Mouse (Mus musculus) heart, postnatal 0 days (tissue): ENCODE data around the gene Timp2. TPM values are rescaled to one million over a fixed set of nuclear protein-coding genes. Genes with fewer than 3 reads are reported as not detected.
"Not testable (repeated sequence)": the region's sequence is repeated elsewhere in the genome, so short reads cannot be mapped to it uniquely, and the experiment has no call there.

Source experiments
- ATAC-seq: fragments of 200-750 bp; cut with Nextera tagmentation; 2 replicates; pipeline ENCODE4 v1.8.0; 2017; ENCODE audit warnings: low read depth, moderate number of reproducible peaks, moderate library complexity; ENCODE audit not compliant: insufficient read depth
- DNase-seq: peaks from one replicate; pipeline ENCODE4 v3.0.0-alpha.2; 2016; ENCODE audit warnings: low spot score
- H3K27ac ChIP-seq: fragments of 300-500 bp; sonication (generic); 2 replicates; pipeline ENCODE4 v1.5.1; 2014; ENCODE audit warnings: low read depth, mild to moderate bottlenecking
- H3K27me3 ChIP-seq: fragments of 300-500 bp; sonication (generic); 2 replicates; pipeline ENCODE4 v1.6.1; 2014; ENCODE audit warnings: low read length, mixed read lengths; ENCODE audit not compliant: control insufficient read depth, insufficient read depth
- H3K36me3 ChIP-seq: fragments of 300-500 bp; sonication (generic); replicated peaks from 2 replicates; pipeline ENCODE4 v1.6.1; 2014; ENCODE audit warnings: low read length, mixed read lengths; ENCODE audit not compliant: control insufficient read depth, insufficient read depth
- H3K4me1 ChIP-seq: fragments of 300-500 bp; sonication (generic); 2 replicates; pipeline ENCODE4 v1.6.1; 2014; ENCODE audit warnings: antibody characterized with exemption; ENCODE audit not compliant: control insufficient read depth, insufficient read depth
- H3K4me2 ChIP-seq: fragments of 300-500 bp; sonication (generic); 2 replicates; pipeline ENCODE4 v1.6.1; 2014; ENCODE audit warnings: low read depth, mild to moderate bottlenecking, low read length, moderate library complexity
- H3K4me3 ChIP-seq: fragments of 300-500 bp; sonication (generic); 2 replicates; pipeline ENCODE4 v1.5.1; 2014; ENCODE audit warnings: low read depth, low read length
- H3K9ac ChIP-seq: fragments of 300-500 bp; sonication (generic); replicated peaks from 2 replicates; pipeline ENCODE4 v1.6.1; 2014; ENCODE audit warnings: low read depth, low read length, mixed read lengths
- H3K9me3 ChIP-seq: fragments of 300-500 bp; sonication (generic); replicated peaks from 2 replicates; pipeline ENCODE4 v1.6.1; 2016; ENCODE audit warnings: low read length; ENCODE audit not compliant: control insufficient read depth
- CTCF ChIP-seq: IDR thresholded peaks from 2 replicates; pipeline ENCODE4 v1.5.1; 2016; ENCODE audit warnings: antibody characterized with exemption, control low read depth, low read depth
- EP300 ChIP-seq: IDR thresholded peaks from 2 replicates; pipeline ENCODE4 v1.6.1; 2016; ENCODE audit warnings: antibody characterized with exemption, low read depth
- WGBS: fragments of 180-500 bp; shearing (Covaris S2); extraction: QIAGEN DNeasy Blood & Tissue Kit; methylation state at CpG from one replicate; pipeline ENCODE4 v1.1.7; 2014; 5-methylcytosine and 5-hydroxymethylcytosine counted together
- polyA plus RNA-seq: library from polyadenylated mRNA; unstranded; fragments of >200 nt; fragmentation: Nextera tagmentation; extraction: Ambion mirVana; gene quantifications from 2 replicates; pipeline ENCODE4 v1.2.1, GENCODE M21; 2015
- total RNA-seq: library from RNA; depleted of rRNA; stranded (reverse); fragments of >200 nt; gene quantifications from 2 replicates; pipeline ENCODE4 v1.2.3, GENCODE M21; 2014; ENCODE audit warnings: low replicate concordance

Gene Timp2
- total and polyA plus RNA-seq, 2 experiments from 2014 or later: 65.5 to 78.5 TPM

- Histone ChIP-seq H3K27me3 (no peaks in the 10 kb centered on the region), H3K36me3 (peaks cover 64% of the 10 kb centered on the region), H3K9ac (no peak overlapping the region), H3K4me2 (no peak overlapping the region), H3K4me3 (no peak overlapping the region), H3K9me3 (no peaks in the 10 kb centered on the region), H3K4me1 (peaks cover 5% of the 10 kb centered on the region; the same call in 1 of the 2 replicates), H3K27ac (no peak overlapping the region)
- DNase-seq: peak; percentile 51
- WGBS: 16% methylated on average over 7 of the region's 7 CpGs
- peak; percentile 65 for ATAC-seq
- no peak for TF ChIP-seq EP300
- TF ChIP-seq CTCF: peak; percentile 85
These were observed 38.4 kb downstream of the Timp2 start for GRCm38 (mm10) chr11:118317129-118317528.

GRCm38 (mm10) chr11:118316231-118316806, 39.2 kb downstream of the Timp2 start:
- Histone ChIP-seq H3K27ac (no peak overlapping the region), H3K36me3 (peaks cover 64% of the 10 kb centered on the region)

GRCm38 (mm10) chr11:118312132-118312723, 43.3 kb downstream of the Timp2 start:
- Histone ChIP-seq H3K9ac (no peak overlapping the region), H3K27me3 (no peaks in the 10 kb centered on the region), H3K4me3 (no peak overlapping the region), H3K9me3 (no peaks in the 10 kb centered on the region), H3K4me1 (peaks cover 5% of the 10 kb centered on the region; the same call in 1 of the 2 replicates), H3K27ac (no peak overlapping the region), H3K4me2 (no peak overlapping the region), H3K36me3 (peaks cover 59% of the 10 kb centered on the region)
- 74% methylated on average over 6 of the region's 6 CpGs for WGBS
- ATAC-seq (no peak), DNase-seq (no peak)
- no peak for TF ChIP-seq CTCF
- TF ChIP-seq EP300: no peak

More at GRCm38 (mm10) chr11:118316231-118316806, 39.2 kb downstream of the Timp2 start:
- Histone ChIP-seq H3K4me1 (peaks cover 5% of the 10 kb centered on the region; the same call in 1 of the 2 replicates), H3K4me2 (no peak overlapping the region), H3K4me3 (no peak overlapping the region), H3K9me3 (no peaks in the 10 kb centered on the region), H3K27me3 (no peaks in the 10 kb centered on the region), H3K9ac (no peak overlapping the region)
- DNase-seq (no peak), ATAC-seq (no peak)
- TF ChIP-seq EP300 (no peak), CTCF (no peak)
- 36% methylated on average over 8 of the region's 8 CpGs for WGBS

- 82% methylated on average over 2 of the region's 2 CpGs for WGBS
- not testable (repeated sequence) for H3K4me1 ChIP-seq, H3K27me3 ChIP-seq, H3K27ac ChIP-seq, H3K9me3 ChIP-seq, H3K4me3 ChIP-seq, H3K4me2 ChIP-seq, DNase-seq, H3K9ac ChIP-seq, ATAC-seq
- peaks cover 44% of the 10 kb centered on the region for H3K36me3 ChIP-seq
These were observed 47.6 kb downstream of the Timp2 start for GRCm38 (mm10) chr11:118307962-118308361.

- not testable (repeated sequence) for H3K27me3 ChIP-seq, H3K27ac ChIP-seq, H3K4me2 ChIP-seq, H3K4me3 ChIP-seq, H3K4me1 ChIP-seq, ATAC-seq, H3K9me3 ChIP-seq, H3K9ac ChIP-seq, DNase-seq
- WGBS: 87% methylated on average over 4 of the region's 4 CpGs
- H3K36me3 ChIP-seq: peaks cover 37% of the 10 kb centered on the region
These were observed 51.6 kb downstream of the Timp2 start for GRCm38 (mm10) chr11:118303959-118304358.

GRCm38 (mm10) chr11:118298810-118299209, 56.7 kb downstream of the Timp2 start:
- WGBS: 61% methylated on average over 2 of the region's 2 CpGs

More at GRCm38 (mm10) chr11:118298810-118299209, 56.7 kb downstream of the Timp2 start:
- no peaks in the 10 kb centered on the region for H3K9me3 ChIP-seq
- TF ChIP-seq EP300 (no peak), CTCF (no peak)
- no peak overlapping the region for H3K9ac ChIP-seq
- H3K4me2 ChIP-seq: no peak overlapping the region
- DNase-seq (no peak), ATAC-seq (no peak)
- peaks cover 29% of the 10 kb centered on the region; the same call in 1 of the 2 replicates for H3K36me3 ChIP-seq
- H3K27me3 ChIP-seq: no peaks in the 10 kb centered on the region
- no peak overlapping the region for H3K4me3 ChIP-seq
- no peak overlapping the region for H3K27ac ChIP-seq
- no peaks in the 10 kb centered on the region for H3K4me1 ChIP-seq
